ENCODE assay signal across 8 mouse cellular contexts in the genomic region with DNA sequence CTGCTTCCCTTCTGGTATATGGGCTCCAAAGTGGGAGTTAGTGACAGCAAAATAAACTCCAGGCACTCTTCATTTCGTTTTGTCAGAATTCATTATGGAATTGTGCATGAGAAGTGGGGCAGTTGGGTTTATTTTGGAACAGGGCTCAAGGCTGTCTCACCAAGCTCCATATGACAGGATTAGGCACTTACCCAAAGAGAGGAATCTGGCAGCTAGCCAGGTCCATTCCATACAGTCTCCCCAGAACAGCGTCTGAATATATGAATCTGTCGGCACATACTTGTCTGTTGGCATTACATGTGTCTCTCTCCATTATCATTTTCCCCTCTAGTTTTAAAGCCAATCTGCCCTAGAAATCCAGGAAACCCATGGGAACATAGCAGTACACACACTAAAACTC.
DNase-seq lines count a peak whose midpoint lies in the region; ATAC-seq and TF ChIP-seq lines count a peak whose summit lies in the region.

No protein-coding gene starts in this region.

- H3K4me1 ChIP-seq in heart, embryonic 11.5 days (ENCODE audit: control insufficient read depth, insufficient read depth, low read length), result peaks cover 7% of the 10 kb centered on the region; the same call in 1 of the 2 replicates
- no peaks in the 10 kb centered on the region for H3K4me1 ChIP-seq in midbrain, postnatal 0 days (ENCODE audit: insufficient read depth, low read length)
- no peaks in the 10 kb centered on the region for H3K4me1 ChIP-seq in midbrain, embryonic 13.5 days (replicated peaks)
- H3K4me1 ChIP-seq in intestine, embryonic 15.5 days (replicated peaks), result no peaks in the 10 kb centered on the region

- no peak for DNase-seq in heart, adult 11 months
- DNase-seq in midbrain, postnatal 0 days (ENCODE audit: low spot score), result peak; percentile 75
- peak; percentile 42 to 73 for DNase-seq in frontal cortex, postnatal 36 days (ENCODE audit: low spot score in 2 of 2)
- DNase-seq in spleen, adult 12 weeks (ENCODE audit: low spot score), result no peak
- DNase-seq in urinary bladder, adult 18-20 months (ENCODE audit: low spot score in 2 of 2), result no peak

- H3K9ac ChIP-seq in heart, embryonic 11.5 days (ENCODE audit: low read depth, low read length), result no peak overlapping the region
- no peak overlapping the region for H3K9ac ChIP-seq in midbrain, postnatal 0 days (replicated peaks; ENCODE audit: low read length, poor library complexity, severe bottlenecking)
- no peak overlapping the region for H3K9ac ChIP-seq in midbrain, embryonic 13.5 days (replicated peaks)
- no peak overlapping the region for H3K9ac ChIP-seq in intestine, embryonic 15.5 days

- H3K4me3 ChIP-seq in heart, embryonic 11.5 days (ENCODE audit: low read depth, low read length), result no peak overlapping the region
- no peak overlapping the region for H3K4me3 ChIP-seq in midbrain, postnatal 0 days (ENCODE audit: low read depth, low read length)
- no peak overlapping the region for H3K4me3 ChIP-seq in midbrain, embryonic 13.5 days (replicated peaks)
- no peak overlapping the region for H3K4me3 ChIP-seq in intestine, embryonic 15.5 days (replicated peaks)

- no peak for TF ChIP-seq CTCF in midbrain, postnatal 0 days (IDR thresholded peaks at IDR 0.05)

- H3K36me3 ChIP-seq in heart, embryonic 11.5 days (ENCODE audit: control insufficient read depth, insufficient read depth, low read length), result no peaks in the 10 kb centered on the region
- H3K36me3 ChIP-seq in midbrain, postnatal 0 days (ENCODE audit: insufficient read depth, low read length), result no peaks in the 10 kb centered on the region
- H3K36me3 ChIP-seq in midbrain, embryonic 13.5 days, result no peaks in the 10 kb centered on the region
- H3K36me3 ChIP-seq in intestine, embryonic 15.5 days, result no peaks in the 10 kb centered on the region

- 42% methylated on average over 3 of the region's 3 CpGs for WGBS in heart, embryonic 11.5 days (ENCODE audit: insufficient replicate concordance)
- WGBS in midbrain, postnatal 0 days, result 44% methylated on average over 3 of the region's 3 CpGs
- 57% methylated on average over 3 of the region's 3 CpGs for WGBS in midbrain, embryonic 13.5 days
- WGBS in intestine, embryonic 15.5 days, result 34% methylated on average over 3 of the region's 3 CpGs

- no peaks in the 10 kb centered on the region for H3K9me3 ChIP-seq in heart, embryonic 11.5 days (replicated peaks; ENCODE audit: control insufficient read depth, low read length)
- no peaks in the 10 kb centered on the region for H3K9me3 ChIP-seq in midbrain, postnatal 0 days (ENCODE audit: low read length)
- no peaks in the 10 kb centered on the region for H3K9me3 ChIP-seq in midbrain, embryonic 13.5 days
- H3K9me3 ChIP-seq in intestine, embryonic 15.5 days, result no peaks in the 10 kb centered on the region

- peak overlapping the region; percentile 57; the same call in 1 of the 2 replicates for H3K27ac ChIP-seq in heart, embryonic 11.5 days (ENCODE audit: low read depth, low read length)
- H3K27ac ChIP-seq in midbrain, postnatal 0 days (ENCODE audit: low read depth, low read length), result no peak overlapping the region
- no peak overlapping the region for H3K27ac ChIP-seq in midbrain, embryonic 13.5 days
- H3K27ac ChIP-seq in intestine, embryonic 15.5 days, result no peak overlapping the region

- peak; percentile 63; the same call in 1 of the 2 replicates for ATAC-seq in heart, embryonic 11.5 days (replicated peaks; ENCODE audit: insufficient number of reproducible peaks, low FRiP score, low TSS enrichment)
- no peak for ATAC-seq in midbrain, postnatal 0 days (ENCODE audit: low FRiP score)
- no peak for ATAC-seq in midbrain, embryonic 13.5 days
- no peak for ATAC-seq in intestine, embryonic 15.5 days

- H3K4me2 ChIP-seq in heart, embryonic 11.5 days, result no peak overlapping the region
- H3K4me2 ChIP-seq in midbrain, postnatal 0 days (ENCODE audit: low read depth, low read length, poor library complexity, severe bottlenecking), result no peak overlapping the region
- no peak overlapping the region for H3K4me2 ChIP-seq in midbrain, embryonic 13.5 days (replicated peaks)
- no peak overlapping the region for H3K4me2 ChIP-seq in intestine, embryonic 15.5 days (replicated peaks)

- H3K27me3 ChIP-seq in heart, embryonic 11.5 days (ENCODE audit: control insufficient read depth, insufficient read depth, low read length), result no peaks in the 10 kb centered on the region
- H3K27me3 ChIP-seq in midbrain, postnatal 0 days (ENCODE audit: insufficient read depth, low read length), result no peaks in the 10 kb centered on the region
- no peaks in the 10 kb centered on the region for H3K27me3 ChIP-seq in midbrain, embryonic 13.5 days
- H3K27me3 ChIP-seq in intestine, embryonic 15.5 days (replicated peaks), result no peaks in the 10 kb centered on the region

Comparison
In these comparisons a context has a peak if more than half of its experiments do, and no peak if none do; other contexts are left out.
1. DNase-seq: peak in midbrain, postnatal 0 days (single experiment) and frontal cortex, postnatal 36 days (2 of 2); none in heart, adult 11 months (single experiment), spleen, adult 12 weeks (single experiment) and urinary bladder, adult 18-20 months (0 of 2).